Mouse (Mus musculus) embryo, embryonic 11 days (tissue): Measurements from ENCODE around the gene Fbxl4.
"Not testable (repeated sequence)": the region's sequence is repeated elsewhere in the genome, so short reads cannot be mapped to it uniquely, and the experiment has no call there.

ENCODE experiments used
- DNase-seq: peaks from one replicate; pipeline ENCODE4 v3.0.0-alpha.2; 2015

Fbxl4 gene

GRCm38 (mm10) chr4:22357266-22357930 is at the start of gene Fbxl4:
TSS of gene Fbxl4 (plus strand) at chr4:22357543.
- DNase-seq, result peak; percentile 88

- no peak for DNase-seq
These were observed 42.8 kb upstream of the Fbxl4 start for GRCm38 (mm10) chr4:22314564-22314963.

DNA sequence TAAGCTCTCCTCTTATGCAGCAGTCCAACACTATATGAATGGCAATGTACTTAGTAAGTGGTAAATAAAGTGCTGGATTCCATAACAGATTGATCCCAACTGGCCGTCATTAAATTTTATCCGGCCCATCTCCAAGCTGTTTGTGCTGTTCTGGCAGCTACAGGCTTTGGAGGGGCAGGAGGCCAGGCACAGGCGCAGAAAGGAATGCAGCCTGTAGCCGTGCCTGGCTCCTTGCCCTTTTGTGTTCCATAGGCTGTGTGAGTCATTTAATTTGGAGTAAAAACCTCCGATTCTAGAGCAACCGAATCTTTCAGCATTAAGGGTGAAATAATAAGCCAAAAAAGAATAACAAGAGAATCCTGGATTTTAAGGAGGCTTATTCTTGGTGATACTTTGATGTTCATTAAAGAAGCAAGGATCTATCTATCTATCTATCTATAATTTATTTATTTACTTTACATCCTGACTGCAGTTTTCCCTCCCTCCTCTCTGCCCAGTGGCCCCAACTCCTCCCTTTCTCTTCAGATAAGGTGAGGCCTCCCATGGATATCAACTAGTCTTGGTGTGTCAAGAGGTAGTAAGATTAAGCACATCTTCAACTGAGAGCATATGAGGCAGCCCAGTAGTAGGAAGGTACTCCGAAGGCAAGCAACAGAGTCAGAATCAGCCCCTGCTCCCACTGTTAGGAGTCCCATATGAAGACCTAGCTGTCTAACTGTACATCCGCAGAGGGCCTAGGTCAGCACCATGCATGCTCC is 14.3 kb upstream of the Fbxl4 start:
- DNase-seq, result no peak

GRCm38 (mm10) chr4:22349086-22349485 is 8.3 kb upstream of the Fbxl4 start:
- not testable (repeated sequence) for DNase-seq

- no peak for DNase-seq
These were observed 573 bp downstream of the Fbxl4 start for GRCm38 (mm10) chr4:22357931-22358300.

DNA sequence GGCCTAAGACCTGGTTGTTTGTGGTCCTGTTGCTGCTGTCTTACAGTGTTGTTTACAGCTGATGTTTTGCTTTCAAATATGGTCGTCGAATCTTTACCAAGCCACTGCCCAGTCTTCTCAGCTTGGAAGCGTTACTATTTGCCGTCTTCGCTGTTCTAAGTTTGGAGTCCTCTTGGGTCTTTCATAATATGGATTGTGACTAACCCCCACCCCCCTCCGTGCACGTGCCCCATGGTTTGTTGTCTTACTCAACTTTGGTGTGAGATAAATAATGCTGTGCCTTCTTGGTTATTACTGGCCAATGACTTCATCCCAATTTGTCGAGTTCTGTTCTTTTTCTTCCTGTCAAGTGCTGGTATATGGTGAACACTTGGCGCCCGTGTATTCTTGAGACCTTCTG is 1.1 kb downstream of the Fbxl4 start:
- DNase-seq, result no peak

GRCm38 (mm10) chr4:22367368-22367767 is 10.0 kb downstream of the Fbxl4 start:
- DNase-seq, result peak; percentile 33

DNA sequence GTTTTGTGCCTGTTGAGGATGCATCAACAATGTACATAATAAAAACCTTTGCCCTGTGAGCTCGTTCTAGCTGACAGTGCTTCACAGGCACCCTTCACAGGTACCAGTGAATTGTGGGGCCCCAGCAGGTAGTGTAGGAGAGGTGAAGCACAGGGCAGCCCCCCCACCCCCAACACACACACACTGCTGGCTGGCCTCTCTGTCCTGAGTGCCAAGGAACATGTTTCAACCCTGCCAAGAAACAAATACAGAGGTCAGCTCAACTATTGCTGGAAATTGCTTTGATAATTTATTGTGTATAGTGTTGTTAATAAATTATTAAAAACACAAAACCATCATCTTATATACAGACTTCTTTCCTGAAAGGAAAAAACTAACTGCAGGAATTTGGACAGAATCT is 21.2 kb downstream of the Fbxl4 start:
- no peak for DNase-seq

GRCm38 (mm10) chr4:22380646-22381045 is 23.3 kb downstream of the Fbxl4 start:
- DNase-seq, result no peak

GRCm38 (mm10) chr4:22383528-22384265 is 26.4 kb downstream of the Fbxl4 start:
- no peak for DNase-seq

GRCm38 (mm10) chr4:22390045-22390444 is 32.7 kb downstream of the Fbxl4 start:
- DNase-seq, result peak; percentile 53

DNA sequence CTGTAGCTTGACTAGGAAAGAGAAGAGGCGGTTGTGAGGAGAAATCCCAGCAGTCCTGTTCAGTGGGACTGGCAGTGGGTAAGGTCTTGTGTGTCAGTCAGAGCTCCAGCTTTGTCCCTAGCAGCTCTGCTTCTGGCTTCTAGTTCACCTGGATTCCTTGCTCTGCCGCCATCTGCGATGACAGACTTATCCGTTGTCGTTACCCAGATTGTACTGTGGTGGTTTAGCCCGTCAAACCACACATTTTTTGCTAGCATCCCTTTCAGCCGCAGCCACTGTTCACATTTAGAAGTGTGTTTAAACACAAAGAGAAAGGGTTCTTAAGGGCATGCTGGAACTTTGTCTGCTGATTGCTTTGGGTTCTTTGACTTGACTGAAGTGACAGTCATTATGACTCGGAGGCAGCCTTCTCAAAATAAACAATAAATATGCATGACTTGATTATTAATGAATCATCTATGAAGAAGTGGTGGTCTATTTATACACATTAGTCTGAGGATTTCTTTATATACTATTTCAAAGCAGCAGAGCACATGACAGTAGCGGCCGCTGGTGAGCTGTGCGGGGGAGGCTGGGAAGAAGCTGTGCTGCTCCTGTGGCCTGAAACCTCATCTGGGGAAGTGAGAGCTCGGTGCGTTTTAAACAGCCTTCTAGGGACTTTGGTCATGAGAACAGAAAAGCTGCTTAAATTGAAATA is 35.6 kb downstream of the Fbxl4 start:
- DNase-seq, result no peak

GRCm38 (mm10) chr4:22395404-22395803 is 38.1 kb downstream of the Fbxl4 start:
- no peak for DNase-seq

DNA sequence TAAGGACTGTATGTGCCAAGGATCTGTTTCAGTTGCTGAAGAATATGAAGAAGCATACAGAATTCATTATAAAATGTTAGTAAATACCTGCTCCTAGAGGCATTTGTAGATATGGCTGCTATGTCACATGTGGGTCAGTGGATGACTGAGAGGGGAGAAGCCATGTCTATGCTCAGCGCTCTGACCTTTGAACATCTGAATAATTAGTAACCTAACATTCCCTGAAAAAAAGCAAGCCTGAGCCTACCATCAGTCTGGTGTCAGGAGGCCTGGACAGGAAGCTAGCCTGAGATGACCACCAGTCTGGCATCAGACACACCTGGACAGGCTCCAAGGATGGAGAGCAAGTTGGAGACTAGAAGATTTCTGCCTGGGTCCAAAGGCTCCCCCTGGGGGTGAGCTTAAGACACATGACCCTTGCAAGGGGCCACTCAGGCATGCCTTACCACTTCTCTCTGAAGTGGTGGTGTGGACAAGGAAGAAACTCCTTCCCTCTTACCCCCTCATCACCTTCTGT is 39.2 kb downstream of the Fbxl4 start:
- no peak for DNase-seq

- DNase-seq, result no peak
These were observed 39.7 kb downstream of the Fbxl4 start for GRCm38 (mm10) chr4:22397003-22397402.

- no peak for DNase-seq
These were observed 44.7 kb downstream of the Fbxl4 start for GRCm38 (mm10) chr4:22402032-22402431.

DNA sequence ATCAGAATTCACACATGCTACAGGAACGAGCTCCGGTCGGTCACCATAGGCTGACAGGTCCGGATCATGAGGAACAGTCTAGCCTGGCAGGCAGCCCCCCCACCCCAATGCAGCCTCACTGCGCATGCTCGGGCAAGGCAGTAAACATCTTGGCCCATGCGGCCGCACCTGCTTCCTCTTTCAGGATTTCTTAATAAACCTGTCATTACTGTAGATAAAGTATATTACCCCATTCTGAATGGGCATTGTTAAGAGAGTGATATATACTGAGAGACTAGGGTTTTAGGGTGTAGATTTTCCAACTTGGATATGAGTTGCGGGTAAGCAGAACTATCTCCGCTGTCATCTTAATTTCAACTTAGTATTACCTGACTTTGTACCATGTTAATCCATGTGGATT is 45.6 kb downstream of the Fbxl4 start:
- no peak for DNase-seq

- DNase-seq, result no peak
These were observed 63.3 kb downstream of the Fbxl4 start for GRCm38 (mm10) chr4:22420627-22421026.

- DNase-seq, result no peak
These were observed 65.1 kb downstream of the Fbxl4 start for GRCm38 (mm10) chr4:22422400-22422799.

DNA sequence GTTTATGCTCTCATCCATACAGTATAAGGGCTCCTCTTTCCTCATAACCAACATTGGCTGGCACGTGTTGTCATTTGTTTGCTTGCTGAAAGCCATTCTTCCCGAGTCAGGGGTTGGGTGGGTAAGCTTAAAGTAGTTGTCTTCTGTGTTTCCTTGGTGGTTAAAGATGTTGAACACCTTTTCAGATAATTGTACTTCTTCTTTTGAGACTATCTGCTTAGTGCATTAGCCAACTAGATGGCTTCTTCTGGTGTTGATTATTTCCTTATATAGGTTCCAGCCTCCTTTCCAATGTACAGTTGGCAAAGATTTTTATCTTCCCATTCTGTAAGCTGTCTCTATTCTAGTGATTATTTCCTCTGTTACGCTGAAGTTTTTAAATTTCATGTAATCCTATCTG is 70.8 kb downstream of the Fbxl4 start:
- DNase-seq, result no peak

- DNase-seq, result no peak
These were observed 112.2 kb downstream of the Fbxl4 start for GRCm38 (mm10) chr4:22469575-22469974.

DNA sequence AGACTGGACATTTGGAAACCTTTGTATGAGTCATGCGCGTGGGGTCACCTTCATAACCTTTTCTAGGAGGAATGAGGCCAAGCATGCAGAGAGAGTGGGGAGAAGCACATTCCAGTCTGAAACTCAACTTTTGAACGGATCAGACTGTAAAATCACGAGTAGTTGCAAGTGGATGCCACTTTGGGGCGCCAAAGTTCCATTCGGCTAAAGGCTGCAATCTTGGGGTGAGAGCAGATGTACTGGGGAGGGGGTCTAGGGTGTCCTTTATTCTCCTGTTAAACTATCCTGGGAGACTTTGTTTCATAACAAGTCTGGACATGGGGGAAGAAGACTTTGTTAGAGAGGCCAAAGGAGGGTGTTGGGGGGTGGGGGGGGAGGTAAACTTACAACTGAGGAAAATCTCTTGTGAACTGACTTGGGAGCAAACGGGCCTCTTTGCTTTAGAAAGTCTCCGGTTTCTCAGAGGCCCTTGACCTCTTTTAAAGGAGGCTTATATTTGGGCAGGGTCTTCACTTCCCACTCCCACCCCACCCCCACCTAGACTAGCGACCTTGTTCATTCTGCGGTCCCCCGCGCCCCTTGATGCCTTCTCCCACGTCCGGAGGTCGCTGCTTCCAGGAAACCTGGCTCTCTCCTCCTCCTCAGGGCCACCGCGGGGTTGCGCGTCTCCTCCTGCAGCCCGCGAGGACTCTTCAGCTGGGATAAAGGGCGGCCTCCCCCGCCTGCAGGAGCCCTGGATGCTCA is 119.8 kb downstream of the Fbxl4 start:
- DNase-seq, result peak; percentile 87
